Mouse (Mus musculus): Measurements from ENCODE around the gene Esd.

Gene Esd

GRCm38 (mm10) chr14:74732079-74732783 lies at the start of gene Esd:
TSS of gene Esd (plus strand) at chr14:74732297.
- peak; percentile 98 for DNase-seq

DNA sequence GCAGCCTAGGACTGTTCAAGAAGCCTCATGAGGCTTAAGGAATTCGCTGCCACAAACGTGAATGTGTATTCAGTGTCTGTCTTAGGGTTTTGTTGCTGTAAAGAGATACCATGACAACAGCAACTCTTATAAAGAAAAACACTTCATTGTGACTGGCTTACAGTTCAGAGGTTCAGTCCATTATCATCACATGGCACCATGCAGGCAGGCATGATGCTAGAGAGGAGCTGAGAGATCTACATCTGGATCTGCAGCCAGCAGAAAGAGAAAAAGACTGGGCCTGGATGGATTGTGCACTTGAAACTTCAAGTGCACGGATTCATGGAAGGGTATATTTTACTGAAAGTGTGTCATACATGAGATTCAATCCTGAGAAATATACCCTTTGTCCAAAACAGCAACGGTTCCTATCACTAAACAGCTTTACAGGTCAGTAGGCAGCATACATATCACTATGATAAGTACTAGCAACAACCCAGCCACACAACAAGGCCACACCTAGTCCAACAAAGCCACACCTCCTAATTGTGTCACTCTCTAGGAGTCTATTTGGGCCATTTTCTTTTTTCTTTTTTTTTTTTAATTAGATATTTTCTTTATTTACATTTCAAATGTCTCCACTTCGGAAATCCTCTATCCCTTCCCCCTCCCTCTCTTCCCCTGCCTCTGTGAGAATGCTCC lies 47.7 kb upstream of the Esd start:
- no peak for DNase-seq

GRCm38 (mm10) chr14:74691963-74692362 lies 40.1 kb upstream of the Esd start:
- no peak for DNase-seq

GRCm38 (mm10) chr14:74696766-74697165 lies 35.3 kb upstream of the Esd start:
- no peak for DNase-seq

DNA sequence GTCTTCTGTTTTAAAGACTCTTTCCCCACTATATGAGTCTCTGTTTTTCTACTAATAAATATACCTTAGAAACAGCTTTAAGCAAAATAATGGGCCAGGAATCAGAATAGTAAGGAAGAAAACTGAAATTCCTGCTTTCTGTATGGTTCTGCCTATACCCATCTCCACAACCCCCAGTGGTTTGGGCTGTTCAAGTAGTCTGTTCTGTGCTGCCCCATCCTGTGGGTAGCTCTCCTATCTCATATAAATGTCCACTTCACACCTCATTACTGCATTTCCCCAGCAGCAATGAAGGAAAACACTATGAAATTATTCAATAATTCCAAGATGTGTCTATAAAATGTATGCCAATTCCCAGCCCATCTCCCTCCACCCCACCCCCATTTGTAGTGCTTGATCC lies 34.7 kb upstream of the Esd start:
- DNase-seq: no peak

DNA sequence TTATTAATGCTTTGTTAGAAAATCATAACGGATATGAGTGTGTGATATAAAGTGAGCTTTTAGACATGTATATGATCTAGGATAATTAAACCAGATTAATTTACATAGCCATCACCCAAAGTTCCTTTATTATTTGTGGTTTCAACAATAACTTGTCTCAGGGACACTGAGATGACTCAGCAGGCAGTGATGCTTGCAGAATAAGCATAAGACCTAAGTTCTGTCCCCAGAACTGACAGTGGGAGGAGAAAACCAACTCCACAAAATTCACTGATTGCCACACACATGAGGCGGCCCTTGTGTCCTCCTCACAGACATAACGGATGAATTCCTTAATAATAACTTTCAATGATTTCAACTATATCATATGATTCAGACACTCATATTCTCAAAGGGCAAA lies 32.9 kb upstream of the Esd start:
- no peak for DNase-seq

DNA sequence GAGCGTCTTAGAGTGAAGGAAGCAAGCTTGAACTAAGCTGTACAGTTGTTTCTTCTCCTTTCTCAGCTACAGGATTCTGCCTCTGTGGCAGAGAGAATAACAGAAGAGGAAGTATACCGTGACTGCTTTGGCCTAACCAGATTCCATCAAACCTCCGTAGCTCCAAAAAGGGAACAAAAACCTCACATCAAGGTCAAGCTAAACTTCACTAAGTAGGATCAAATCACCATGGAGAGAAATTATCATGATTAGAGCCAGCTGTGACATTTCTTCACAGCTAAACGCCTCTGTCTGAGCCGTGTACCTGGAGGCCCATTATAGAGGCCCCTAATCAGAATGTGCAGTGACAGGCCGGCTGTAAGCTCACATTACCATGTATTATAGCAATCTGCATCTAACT lies 28.2 kb upstream of the Esd start:
- no peak for DNase-seq

GRCm38 (mm10) chr14:74709054-74709453 lies 23.0 kb upstream of the Esd start:
- DNase-seq: peak; percentile 47

DNA sequence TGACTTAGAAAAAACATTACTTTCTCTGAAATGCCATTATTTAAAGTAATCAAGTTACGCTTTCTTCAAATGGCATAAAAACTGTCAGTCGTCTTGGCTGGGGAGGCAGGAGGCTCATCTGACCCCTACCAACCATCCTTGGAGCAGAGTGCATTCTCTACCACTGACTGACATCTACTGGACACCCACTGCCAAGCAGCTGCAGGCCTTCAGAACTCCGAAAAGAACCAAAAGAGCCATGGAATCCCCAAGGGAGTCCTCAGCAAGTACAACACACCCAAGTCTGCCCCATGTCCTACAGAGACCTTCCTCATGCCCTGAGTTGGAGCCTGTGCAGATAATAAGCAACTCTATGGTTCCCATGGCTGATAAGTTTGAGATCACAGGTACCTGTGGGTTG lies 8.6 kb upstream of the Esd start:
- DNase-seq: peak; percentile 30

- DNase-seq: peak; percentile 89
These were observed 647 bp upstream of the Esd start for GRCm38 (mm10) chr14:74731221-74732078.

DNA sequence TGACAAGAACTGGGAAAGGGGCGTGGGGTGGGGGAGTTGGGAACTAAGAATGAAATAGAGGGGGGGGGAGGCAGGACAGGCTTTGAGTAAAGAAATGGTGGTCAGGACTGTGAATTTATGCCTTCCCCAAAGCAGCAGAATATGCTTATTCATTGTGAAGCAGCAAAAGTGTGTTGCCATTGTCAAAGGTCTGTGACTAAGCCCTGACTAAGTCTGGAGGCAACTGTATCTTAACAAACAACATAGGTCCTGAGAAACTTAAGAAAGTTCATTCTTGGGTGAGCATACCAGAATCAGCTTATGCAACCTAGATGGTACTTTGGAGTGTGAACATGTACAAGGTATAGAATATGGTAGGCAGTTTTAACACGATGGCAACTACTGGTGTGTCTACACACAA lies 1.3 kb downstream of the Esd start:
- peak; percentile 26 for DNase-seq

- peak; percentile 77 for DNase-seq
These were observed 3.4 kb downstream of the Esd start for GRCm38 (mm10) chr14:74735471-74735870.

DNA sequence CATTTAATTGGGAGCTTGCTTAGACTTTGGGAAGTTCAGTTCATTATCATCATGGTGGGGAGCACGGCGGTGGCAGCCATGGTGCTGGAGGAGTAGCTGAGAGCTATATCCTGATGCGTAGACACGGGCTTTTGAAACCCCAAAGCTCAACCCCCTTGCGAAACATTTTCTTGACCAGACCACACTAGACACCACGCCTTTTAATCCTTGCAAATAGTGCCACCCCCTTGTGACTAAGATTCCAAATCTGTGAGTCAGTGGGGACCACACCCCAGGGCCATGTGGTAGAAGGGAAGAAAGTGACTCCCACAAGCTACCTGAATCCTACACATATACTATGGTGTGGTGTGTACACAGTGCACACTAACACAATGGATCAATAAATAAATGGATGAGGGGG lies 4.8 kb downstream of the Esd start:
- no peak for DNase-seq

DNA sequence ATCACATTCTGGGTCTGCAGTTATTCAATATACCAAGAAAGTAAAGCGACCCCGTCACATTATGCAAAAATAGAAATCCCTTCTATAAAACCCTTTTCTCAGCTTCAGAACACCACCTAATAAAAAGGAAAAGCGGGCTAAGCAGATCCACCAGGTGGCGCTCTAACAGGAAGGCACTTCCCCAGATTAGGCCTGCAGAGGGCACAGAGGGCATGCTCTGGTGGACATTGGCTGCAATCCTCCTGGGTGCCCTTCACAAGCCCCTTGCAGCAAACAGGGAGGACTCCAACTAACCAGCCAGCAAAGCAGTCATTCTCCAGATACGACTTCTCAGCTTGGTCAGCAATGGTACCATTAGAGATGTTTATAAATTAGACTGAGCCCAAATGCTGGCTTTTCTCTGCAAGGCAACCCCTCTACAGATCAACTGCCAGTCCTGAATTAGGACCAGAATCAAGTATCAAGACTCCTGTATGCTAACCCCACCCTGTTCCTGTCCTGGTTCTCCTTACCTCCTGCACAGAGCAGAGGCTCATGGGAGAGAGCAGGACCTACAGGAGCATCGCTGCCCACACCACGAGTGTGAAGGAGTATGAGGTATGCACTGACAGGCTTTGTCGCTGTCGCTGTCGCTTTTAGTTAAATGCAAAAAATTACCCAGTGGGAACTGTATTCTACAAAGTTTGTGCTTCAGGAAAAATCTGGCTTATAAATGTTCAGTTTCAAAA lies 32.3 kb downstream of the Esd start:
- DNase-seq: peak; percentile 81

- DNase-seq: no peak
These were observed 35.8 kb downstream of the Esd start for GRCm38 (mm10) chr14:74767892-74768291.

DNA sequence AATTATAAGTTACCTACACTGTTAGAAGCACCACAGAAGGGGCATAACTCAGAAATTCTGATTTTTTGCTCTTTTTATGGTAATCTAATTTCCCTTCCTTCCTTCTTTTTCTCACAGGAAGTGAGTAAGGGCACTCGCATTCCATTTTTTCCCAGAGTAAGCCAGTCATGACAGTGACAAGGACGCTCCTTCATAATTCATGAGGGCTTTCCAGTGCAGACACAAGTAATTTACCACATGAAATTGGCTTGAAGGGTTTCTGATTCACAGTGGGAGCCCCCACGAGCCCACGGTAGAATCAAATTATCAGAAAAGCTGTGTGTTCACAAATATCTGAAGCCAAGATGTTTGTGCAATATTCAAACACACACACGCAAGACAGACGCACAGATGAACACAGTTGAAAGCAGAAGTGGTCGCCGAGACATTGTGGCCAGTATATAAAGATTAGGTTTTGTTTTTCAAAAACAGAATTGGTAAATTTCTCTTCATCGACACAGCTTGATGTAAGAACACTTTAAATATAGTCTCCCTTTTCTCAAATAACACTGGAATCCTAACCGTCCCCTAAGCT lies 42.0 kb downstream of the Esd start:
- DNase-seq: no peak

DNA sequence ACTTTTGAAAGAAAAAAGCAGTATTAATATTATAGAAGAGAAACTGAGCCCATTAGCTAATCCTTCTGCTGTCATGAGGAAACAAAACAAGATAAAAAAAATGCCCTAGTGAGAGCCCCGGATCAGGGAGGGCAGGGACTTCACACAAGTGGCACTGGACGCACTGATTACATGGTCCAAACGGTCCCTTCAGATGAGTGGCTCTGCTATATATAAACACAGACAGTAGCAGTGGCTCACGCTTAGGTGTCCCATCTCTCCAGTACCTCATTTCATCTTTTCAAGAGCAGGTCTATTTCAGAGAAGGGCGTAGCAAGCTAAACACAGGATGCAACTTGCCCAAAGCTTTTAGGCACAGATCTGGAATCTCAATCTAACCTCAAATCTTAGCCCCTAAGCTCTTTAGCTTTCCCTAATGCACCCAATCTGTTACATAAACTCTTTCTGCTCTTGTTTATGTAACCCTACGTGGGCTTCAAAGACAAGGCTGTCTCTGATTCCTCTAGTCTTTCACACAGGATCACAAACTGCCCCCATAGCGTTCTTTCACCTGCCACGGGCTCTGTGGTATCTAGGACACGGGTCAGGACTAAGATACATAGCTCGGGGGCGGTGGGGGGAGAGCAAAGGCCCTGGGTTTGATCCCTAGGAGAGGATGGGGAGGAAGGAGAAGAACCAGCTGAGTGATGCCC lies 52.3 kb downstream of the Esd start:
- no peak for DNase-seq

DNA sequence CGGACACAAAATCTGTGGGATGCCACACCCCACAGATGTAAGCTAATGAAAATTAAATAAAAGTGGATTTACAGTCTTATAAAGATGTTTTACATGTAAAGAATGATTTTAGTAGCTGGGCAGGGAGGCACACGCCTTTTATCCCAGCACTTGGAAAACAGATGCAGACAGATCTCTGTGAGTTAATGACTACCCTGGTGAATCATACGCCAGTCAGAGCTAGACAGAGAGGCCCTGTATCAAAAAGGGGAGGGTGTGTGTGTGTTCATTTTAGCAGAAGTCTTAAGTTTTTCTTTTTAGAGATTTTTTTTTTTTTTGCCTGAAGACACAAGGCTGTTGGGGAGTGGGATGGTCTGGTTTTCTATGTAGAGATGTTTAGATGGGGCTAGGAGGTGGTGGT lies 55.6 kb downstream of the Esd start:
- DNase-seq: no peak

GRCm38 (mm10) chr14:74788766-74789165 lies 56.7 kb downstream of the Esd start:
- DNase-seq: peak; percentile 17

DNA sequence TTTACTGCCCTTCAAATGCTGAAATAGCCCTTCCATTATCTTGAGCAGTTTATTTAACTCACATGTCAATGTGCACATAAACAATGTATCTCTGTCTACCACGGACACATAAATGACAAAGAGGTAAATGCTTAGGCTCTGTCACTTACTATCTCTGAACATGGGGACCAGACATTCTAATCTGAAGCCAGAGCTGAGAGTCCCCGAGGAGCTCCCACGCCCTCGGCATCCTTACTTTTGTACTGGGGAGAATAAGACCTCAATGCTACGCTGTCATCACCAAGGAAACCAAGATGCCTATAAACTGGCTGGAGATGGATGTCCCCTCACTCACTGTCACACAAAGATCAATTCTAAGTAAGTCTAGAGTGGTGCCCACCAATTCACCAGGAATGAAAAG lies 58.4 kb downstream of the Esd start:
- DNase-seq: no peak

DNA sequence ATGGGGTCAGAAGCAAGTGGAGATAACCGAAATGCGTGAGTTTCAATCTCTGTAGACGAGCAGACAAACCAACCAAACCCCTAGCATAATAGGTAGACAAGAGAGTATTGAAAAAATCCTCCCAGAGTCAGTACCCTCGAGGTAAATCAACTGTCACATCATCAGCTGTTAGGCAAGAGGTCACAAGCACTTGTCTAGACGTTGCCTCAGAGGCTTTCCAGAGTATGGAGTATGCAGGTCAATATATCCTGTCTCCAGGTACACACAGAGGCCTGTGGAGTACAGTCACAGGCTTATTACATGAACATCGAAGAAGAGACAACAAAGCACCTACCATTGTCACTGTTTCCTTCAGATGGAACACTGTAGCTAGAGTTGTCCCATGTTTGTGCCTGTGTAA lies 60.7 kb downstream of the Esd start:
- no peak for DNase-seq

- DNase-seq: no peak
These were observed 62.8 kb downstream of the Esd start for GRCm38 (mm10) chr14:74794931-74795330.

All from kidney, adult 9 months (tissue).